Mouse (Mus musculus) cerebellum, adult 2 months (tissue): ENCODE data around the gene 4930432M17Rik.

Experiments
- CTCF ChIP-seq: fragments of 200-500 bp; IDR thresholded peaks from 2 replicates; pipeline ENCODE4 v1.5.1; 2011; ENCODE audit warnings: low read depth, mild to moderate bottlenecking, control low read depth, low read length, moderate library complexity, borderline replicate concordance; ENCODE audit not compliant: insufficient read depth
- POLR2A ChIP-seq: fragments of 200-500 bp; IDR thresholded peaks from 2 replicates; pipeline ENCODE4 v1.6.1; 2011; ENCODE audit warnings: low read length, control low read depth, borderline replicate concordance; ENCODE audit not compliant: insufficient read depth

- no peak for TF ChIP-seq CTCF
- TF ChIP-seq POLR2A = no peak
Measured at GRCm38 (mm10) chr3:121684963-121685362, 14.4 kb downstream of the 4930432M17Rik start.
